Mouse (Mus musculus): ENCODE measurements at regions not wholly inside any gene's neighbourhood (a gene's known extent, or its start where the extent isn't known, plus 50 kb on each side); places are given as distances from the start of the nearest gene placed in this dataset.

GRCm38 (mm10) chr2:106080626-106081025 lies 77.3 kb upstream of the Dnajc24 start:
- WGBS, result 65% methylated on average over 9 of the region's 9 CpGs
- Histone ChIP-seq H3K9ac (no peak overlapping the region), H3K36me3 (no peaks in the 10 kb centered on the region), H3K4me2 (replicated peaks) (no peak overlapping the region), H3K4me3 (no peak overlapping the region), H3K9me3 (no peaks in the 10 kb centered on the region), H3K4me1 (no peaks in the 10 kb centered on the region), H3K27me3 (no peaks in the 10 kb centered on the region), H3K27ac (no peak overlapping the region)
- ATAC-seq (ENCODE audit: low FRiP score, low read depth), result no peak

GRCm38 (mm10) chr2:106078591-106078990 lies 75.2 kb upstream of the Dnajc24 start:
- Histone ChIP-seq H3K27ac (no peak overlapping the region), H3K9ac (no peak overlapping the region), H3K9me3 (no peaks in the 10 kb centered on the region), H3K4me1 (no peaks in the 10 kb centered on the region), H3K4me3 (no peak overlapping the region), H3K36me3 (no peaks in the 10 kb centered on the region), H3K27me3 (no peaks in the 10 kb centered on the region), H3K4me2 (replicated peaks) (no peak overlapping the region)
- 42% methylated on average over 3 of the region's 3 CpGs for WGBS
- no peak for ATAC-seq (ENCODE audit: low FRiP score, low read depth)

DNA sequence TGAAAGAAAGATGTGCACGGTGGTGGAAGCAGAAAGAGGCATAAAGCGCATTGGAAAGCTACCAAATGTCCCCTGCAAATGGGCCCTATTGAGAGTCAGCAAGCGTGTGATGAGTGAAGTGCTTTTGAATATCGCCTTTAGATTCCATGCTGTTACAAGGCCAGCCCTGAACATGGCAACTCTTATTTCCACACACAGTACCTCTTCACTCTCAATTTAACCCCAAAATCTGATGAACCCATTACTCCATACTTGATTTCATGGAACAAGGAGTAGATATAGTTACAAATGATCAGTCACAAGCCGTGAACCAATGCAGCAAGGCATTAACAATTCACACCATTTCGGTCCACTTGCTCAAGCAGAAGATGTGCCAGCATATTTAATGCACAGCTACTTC lies 71.1 kb upstream of the Dnajc24 start:
- no peak overlapping the region for H3K27ac ChIP-seq
- no peak for ATAC-seq (ENCODE audit: low FRiP score, low read depth)
- no peaks in the 10 kb centered on the region for H3K36me3 ChIP-seq
- no peaks in the 10 kb centered on the region for H3K9me3 ChIP-seq
- H3K27me3 ChIP-seq, result no peaks in the 10 kb centered on the region
- H3K4me3 ChIP-seq, result no peak overlapping the region
- WGBS, result 91% methylated on average over 6 of the region's 6 CpGs
- H3K9ac ChIP-seq, result no peak overlapping the region
- H3K4me2 ChIP-seq (replicated peaks), result no peak overlapping the region
- H3K4me1 ChIP-seq, result no peaks in the 10 kb centered on the region

GRCm38 (mm10) chr2:106064316-106064715 lies 61.0 kb upstream of the Dnajc24 start:
- Histone ChIP-seq H3K4me3 (no peak overlapping the region), H3K4me2 (replicated peaks) (no peak overlapping the region), H3K9me3 (no peaks in the 10 kb centered on the region), H3K36me3 (no peaks in the 10 kb centered on the region), H3K9ac (no peak overlapping the region), H3K27me3 (no peaks in the 10 kb centered on the region), H3K4me1 (0 out of 2 replicates have a peak, but pooled peaks cover 4% of the 10 kb centered on the region), H3K27ac (no peak overlapping the region)
- 80% methylated on average over 2 of the region's 2 CpGs for WGBS
- ATAC-seq (ENCODE audit: low FRiP score, low read depth), result no peak
